Mouse (Mus musculus): ENCODE measurements around the gene Gm14403.
"Not testable (repeated sequence)": the region's sequence is repeated elsewhere in the genome, so short reads cannot be mapped to it uniquely, and the experiment has no call there.

GRCm38 (mm10) chr2:177511381-177511780, 13.4 kb downstream of the Gm14403 start:
- TF ChIP-seq GATA1 (IDR thresholded peaks at IDR 0.05; ENCODE audit: borderline replicate concordance, low read length); FLI1 (IDR thresholded peaks at IDR 0.05; ENCODE audit: low read length): not testable (repeated sequence)

All from megakaryocyte, embryonic 14.5 days (primary cell).